Comparison of ENCODE assay signal across 11 mouse cellular contexts in genomic region chr2:131506358-131506757, GRCm38 (mm10). TPM values are rescaled to one million over a fixed set of nuclear protein-coding genes. Genes with fewer than 3 reads are reported as not detected.
DNase-seq lines count a peak whose midpoint lies in the region; ATAC-seq lines count a peak whose summit lies in the region.
"Had no signal": no experiment of that assay in that cellular context is flagged by ENCODE, and none has a peak within 500 bp of the region (broad histone marks: within the 10 kb centered on the region; RNA-seq: fewer than 3 reads in every experiment).

No protein-coding gene starts in this region.

- no peaks in the 10 kb centered on the region for H3K36me3 ChIP-seq in embryonic facial prominence, embryonic 10.5 days (replicated peaks)
- no peaks in the 10 kb centered on the region for H3K36me3 ChIP-seq in hindbrain, embryonic 14.5 days (replicated peaks; ENCODE audit: control insufficient read depth, insufficient read depth)
- no peaks in the 10 kb centered on the region for H3K36me3 ChIP-seq in neural tube, embryonic 12.5 days
- H3K36me3 ChIP-seq: G1E had no signal

- no peaks in the 10 kb centered on the region for H3K27me3 ChIP-seq in embryonic facial prominence, embryonic 10.5 days (replicated peaks; ENCODE audit: low read depth, poor library complexity, severe bottlenecking)
- H3K27me3 ChIP-seq in hindbrain, embryonic 14.5 days (ENCODE audit: control insufficient read depth, insufficient read depth, low read length), result no peaks in the 10 kb centered on the region
- no peaks in the 10 kb centered on the region for H3K27me3 ChIP-seq in neural tube, embryonic 12.5 days (replicated peaks)

- H3K4me1 ChIP-seq in embryonic facial prominence, embryonic 10.5 days, result peaks cover 72% of the 10 kb centered on the region
- H3K4me1 ChIP-seq in hindbrain, embryonic 14.5 days (replicated peaks; ENCODE audit: control insufficient read depth, insufficient read depth, low read length), result peaks cover 30% of the 10 kb centered on the region
- H3K4me1 ChIP-seq in neural tube, embryonic 12.5 days, result peaks cover 38% of the 10 kb centered on the region

- no peaks in the 10 kb centered on the region for H3K9me3 ChIP-seq in embryonic facial prominence, embryonic 10.5 days
- H3K9me3 ChIP-seq in hindbrain, embryonic 14.5 days (ENCODE audit: control insufficient read depth, low read length), result no peaks in the 10 kb centered on the region
- H3K9me3 ChIP-seq in neural tube, embryonic 12.5 days, result no peaks in the 10 kb centered on the region
- H3K9me3 ChIP-seq: G1E had no signal

- peak overlapping the region; percentile 4; the same call in 1 of the 2 replicates for H3K4me2 ChIP-seq in hindbrain, embryonic 14.5 days (replicated peaks)
- 0 out of 2 replicates have a peak overlapping the region, but pooled peaks have one; percentile 6 for H3K4me2 ChIP-seq in neural tube, embryonic 12.5 days (replicated peaks)

- 0 out of 2 replicates have a peak, but pooled peaks have one; percentile 69 for ATAC-seq in hindbrain, embryonic 14.5 days (ENCODE audit: low FRiP score)
- ATAC-seq in neural tube, embryonic 12.5 days (ENCODE audit: low FRiP score, low read depth), result peak; percentile 78

- peak overlapping the region; percentile 18; the same call in 1 of the 2 replicates for H3K4me3 ChIP-seq in embryonic facial prominence, embryonic 10.5 days
- H3K4me3 ChIP-seq in hindbrain, embryonic 14.5 days (replicated peaks; ENCODE audit: low read length), result no peak overlapping the region
- no peak overlapping the region for H3K4me3 ChIP-seq in neural tube, embryonic 12.5 days

- H3K27ac ChIP-seq in embryonic facial prominence, embryonic 10.5 days (replicated peaks), result peak overlapping the region; percentile 88
- H3K27ac ChIP-seq in hindbrain, embryonic 14.5 days, result peak overlapping the region; percentile 67
- peak overlapping the region; percentile 43; the same call in 1 of the 2 replicates for H3K27ac ChIP-seq in neural tube, embryonic 12.5 days

- WGBS in embryonic facial prominence, embryonic 10.5 days, result 6% methylated on average over 3 of the region's 3 CpGs
- WGBS in hindbrain, embryonic 14.5 days, result 2% methylated on average over 3 of the region's 3 CpGs
- 6% methylated on average over 3 of the region's 3 CpGs for WGBS in neural tube, embryonic 12.5 days

- 0 out of 2 replicates have a peak overlapping the region, but pooled peaks have one; percentile 36 for H3K9ac ChIP-seq in hindbrain, embryonic 14.5 days
- H3K9ac ChIP-seq in neural tube, embryonic 12.5 days, result 0 out of 2 replicates have a peak overlapping the region, but pooled peaks have one; percentile 38

- DNase-seq in layer of hippocampus, postnatal 10 days (ENCODE audit: low spot score in 2 of 2), result peak; percentile 44 to 51
- DNase-seq in layer of hippocampus, adult 9-11 months, result no peak
- DNase-seq in embryonic facial prominence, embryonic 10.5 days (ENCODE audit: low spot score), result peak; percentile 78
- DNase-seq in hindbrain, embryonic 14.5 days (ENCODE audit: low spot score), result peak; percentile 38
- DNase-seq in thymus, postnatal 10 days (ENCODE audit: low spot score in 2 of 2), result no peak
- no peak for DNase-seq in adipocyte (ENCODE audit: low spot score)
- DNase-seq in urinary bladder, postnatal 36 days (ENCODE audit: low spot score in 2 of 2), result no peak
- DNase-seq: cerebellum, postnatal 14 days; spleen, adult 18-20 months had no signal

RNA-seq across cellular contexts. Expression of gene Smox, which starts 15.1 kb away (rescaled TPM):
- total RNA-seq in layer of hippocampus, postnatal 10 days (2021), result 10 to 100 TPM; 68.0 to 74.6 TPM
- 36.0 and 42.0 TPM in 2 replicates for polyA plus RNA-seq in embryonic facial prominence, embryonic 10.5 days (2016; fragmentation: Nextera tagmentation; extraction: Ambion mirVana)
- polyA plus RNA-seq in hindbrain, embryonic 14.5 days (2014; fragmentation: Nextera tagmentation; extraction: Ambion mirVana), result 29.2 and 34.7 TPM in 2 replicates
- polyA plus RNA-seq in neural tube, embryonic 12.5 days (2016; fragmentation: Nextera tagmentation; extraction: Ambion mirVana), result 46.6 and 47.2 TPM in 2 replicates

RNA-seq across cellular contexts. Expression of gene Adra1d, which starts 55.7 kb away (rescaled TPM):
- 10 to 100 TPM; 39.6 to 43.2 TPM for total RNA-seq in layer of hippocampus, postnatal 10 days (2021)
- polyA plus RNA-seq in embryonic facial prominence, embryonic 10.5 days (2016; fragmentation: Nextera tagmentation; extraction: Ambion mirVana), result 0.08 TPM in 1 of 2 replicates, not detected in the other
- 0.23 and 0.56 TPM in 2 replicates for polyA plus RNA-seq in hindbrain, embryonic 14.5 days (2014; fragmentation: Nextera tagmentation; extraction: Ambion mirVana)
- 0.34 and 0.68 TPM in 2 replicates for polyA plus RNA-seq in neural tube, embryonic 12.5 days (2016; fragmentation: Nextera tagmentation; extraction: Ambion mirVana)
- total RNA-seq: G1E had no signal
- polyA plus RNA-seq: G1E had no signal

Comparison
In these comparisons a context has a peak if more than half of its experiments do, and no peak if none do; other contexts are left out.
1. DNase-seq: peak in layer of hippocampus, postnatal 10 days (2 of 2), embryonic facial prominence, embryonic 10.5 days (single experiment) and hindbrain, embryonic 14.5 days (single experiment); none in layer of hippocampus, adult 9-11 months (single experiment), thymus, postnatal 10 days (0 of 2), adipocyte (single experiment) and urinary bladder, postnatal 36 days (0 of 2).
2. Peak in every context shown above with its lines, with median percentiles within 50 percentile points of each other: H3K27ac ChIP-seq.